Mouse (Mus musculus) intestine, postnatal 0 days (tissue): ENCODE data around the gene Teddm2. TPM values are rescaled to one million over a fixed set of nuclear protein-coding genes. Genes with fewer than 3 reads are reported as not detected.

ENCODE experiments used
- ATAC-seq: fragments of 200-750 bp; cut with Nextera tagmentation; 2 replicates; pipeline ENCODE4 v1.8.0; 2017; ENCODE audit warnings: mild to moderate bottlenecking, moderate TSS enrichment, moderate library complexity
- H3K27ac ChIP-seq: fragments of 300-500 bp; sonication (generic); 2 replicates; pipeline ENCODE4 v1.5.1; 2014; ENCODE audit warnings: mild to moderate bottlenecking, low read depth, low read length, moderate library complexity
- H3K27me3 ChIP-seq: fragments of 300-500 bp; sonication (generic); replicated peaks from 2 replicates; pipeline ENCODE4 v1.6.1; 2014; ENCODE audit warnings: low read length, mixed read lengths; ENCODE audit not compliant: control insufficient read depth, insufficient read depth
- H3K36me3 ChIP-seq: fragments of 300-500 bp; sonication (generic); 2 replicates; pipeline ENCODE4 v1.6.1; 2014; ENCODE audit warnings: mild to moderate bottlenecking, moderate library complexity; ENCODE audit not compliant: control insufficient read depth, insufficient read depth
- H3K4me1 ChIP-seq: fragments of 300-500 bp; sonication (generic); replicated peaks from 2 replicates; pipeline ENCODE4 v1.6.1; 2014; ENCODE audit warnings: antibody characterized with exemption, low read length, mixed read lengths; ENCODE audit not compliant: control insufficient read depth, insufficient read depth
- H3K4me2 ChIP-seq: fragments of 300-500 bp; sonication (generic); replicated peaks from 2 replicates; pipeline ENCODE4 v1.6.1; 2014; ENCODE audit warnings: low read depth, mild to moderate bottlenecking, moderate library complexity
- H3K4me3 ChIP-seq: fragments of 300-500 bp; sonication (generic); 2 replicates; pipeline ENCODE4 v1.5.1; 2014; ENCODE audit warnings: low read depth, low read length
- H3K9ac ChIP-seq: fragments of 300-500 bp; sonication (generic); 2 replicates; pipeline ENCODE4 v1.6.1; 2014; ENCODE audit warnings: mild to moderate bottlenecking, low read depth, low read length
- H3K9me3 ChIP-seq: fragments of 300-500 bp; sonication (generic); 2 replicates; pipeline ENCODE4 v1.6.1; 2016; ENCODE audit warnings: mixed run types; ENCODE audit not compliant: control insufficient read depth
- CTCF ChIP-seq: sonication (generic); IDR thresholded peaks from 2 replicates; pipeline ENCODE4 v1.5.1; 2016; ENCODE audit warnings: low read depth, mild to moderate bottlenecking, control low read depth, antibody characterized with exemption, moderate library complexity
- WGBS: fragments of 180-500 bp; shearing (Covaris S2); extraction: QIAGEN DNeasy Blood & Tissue Kit; methylation state at CpG from one replicate; pipeline ENCODE4 v1.1.7; 2014; 5-methylcytosine and 5-hydroxymethylcytosine counted together
- polyA plus RNA-seq: library from polyadenylated mRNA; unstranded; fragments of >200 nt; fragmentation: Nextera tagmentation; extraction: Ambion mirVana; gene quantifications from 2 replicates; pipeline ENCODE4 v1.2.1, GENCODE M21; 2015

The Teddm2 gene
- polyA plus RNA-seq, 1 experiment from 2014 or later, result 0.27 TPM

GRCm38 (mm10) chr1:153900381-153900780 lies 353 bp upstream of the Teddm2 start:
- 0% methylated on average over 34 of the region's 36 CpGs for WGBS
- Histone ChIP-seq H3K4me3 (peak overlapping the region; percentile 81), H3K9ac (peak overlapping the region; percentile 86), H3K4me1 (no peaks in the 10 kb centered on the region), H3K27me3 (no peaks in the 10 kb centered on the region), H3K27ac (peak overlapping the region; percentile 93), H3K9me3 (no peaks in the 10 kb centered on the region), H3K4me2 (peak overlapping the region; percentile 91), H3K36me3 (peaks cover 24% of the 10 kb centered on the region)
- ATAC-seq, result peak; percentile 32
- TF ChIP-seq CTCF, result no peak

DNA sequence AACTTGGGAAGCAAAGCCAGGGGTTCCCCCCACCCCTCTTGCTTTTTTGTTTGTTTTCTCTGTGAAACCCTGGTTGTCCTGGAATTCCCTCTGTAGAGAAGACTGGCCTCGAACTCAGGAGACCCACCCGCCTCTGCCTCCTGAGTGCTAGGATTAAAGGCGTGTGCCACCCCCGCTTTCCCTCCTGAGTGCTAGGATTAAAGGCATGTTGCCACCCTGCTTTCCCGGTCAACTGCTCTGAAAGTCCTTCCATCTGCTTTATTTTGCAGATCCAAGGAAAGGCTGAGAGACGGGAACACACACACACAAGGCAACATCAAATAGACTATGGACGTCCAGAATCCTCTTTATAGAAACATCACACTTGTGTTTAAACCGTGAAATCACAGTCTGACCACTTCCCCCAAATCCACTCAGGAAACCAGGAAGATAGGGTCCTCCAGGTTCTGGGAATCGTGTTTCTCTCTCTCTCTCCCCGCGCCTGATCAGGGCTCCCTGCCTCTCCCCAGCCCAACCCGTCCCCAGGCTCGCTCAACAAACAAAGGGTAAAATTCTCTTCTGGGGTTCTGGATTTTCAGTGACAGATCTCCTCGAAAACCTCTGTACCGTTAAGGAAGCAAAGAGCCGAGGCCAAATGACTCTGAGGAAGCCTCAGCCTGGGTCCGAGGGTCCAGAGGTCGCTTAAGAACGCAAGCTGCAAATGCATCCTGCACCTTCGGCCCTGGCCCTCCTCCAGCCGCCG lies 868 bp downstream of the Teddm2 start:
- WGBS, result 20% methylated on average over 22 of the region's 22 CpGs
- no peak for TF ChIP-seq CTCF
- Histone ChIP-seq H3K36me3 (peaks cover 16% of the 10 kb centered on the region), H3K4me1 (no peaks in the 10 kb centered on the region), H3K4me3 (peak overlapping the region; percentile 81), H3K4me2 (peak overlapping the region; percentile 91), H3K27ac (0 out of 2 replicates have a peak overlapping the region, but pooled peaks have one; percentile 9), H3K9me3 (no peaks in the 10 kb centered on the region), H3K9ac (peak overlapping the region; percentile 47), H3K27me3 (no peaks in the 10 kb centered on the region)
- peak; percentile 21 for ATAC-seq

- Histone ChIP-seq H3K27ac (no peak overlapping the region), H3K36me3 (no peaks in the 10 kb centered on the region), H3K4me1 (no peaks in the 10 kb centered on the region), H3K4me2 (no peak overlapping the region), H3K27me3 (no peaks in the 10 kb centered on the region), H3K9me3 (no peaks in the 10 kb centered on the region), H3K4me3 (no peak overlapping the region), H3K9ac (no peak overlapping the region)
- WGBS, result 84% methylated on average over 8 of the region's 8 CpGs
- ATAC-seq, result no peak
- TF ChIP-seq CTCF, result no peak
Observed at GRCm38 (mm10) chr1:153897196-153897595, 2.8 kb downstream of the Teddm2 start.

GRCm38 (mm10) chr1:153894979-153895378 lies 5.0 kb downstream of the Teddm2 start:
- Histone ChIP-seq H3K9me3 (no peaks in the 10 kb centered on the region), H3K4me1 (no peaks in the 10 kb centered on the region), H3K36me3 (no peaks in the 10 kb centered on the region), H3K4me2 (no peak overlapping the region), H3K27ac (no peak overlapping the region), H3K9ac (no peak overlapping the region), H3K27me3 (no peaks in the 10 kb centered on the region), H3K4me3 (no peak overlapping the region)
- WGBS, result 36% methylated on average over 5 of the region's 5 CpGs
- peak; percentile 91 for TF ChIP-seq CTCF
- ATAC-seq, result no peak

- TF ChIP-seq CTCF, result no peak
- H3K9me3 ChIP-seq, result no peaks in the 10 kb centered on the region
- ATAC-seq, result no peak
- no peak overlapping the region for H3K9ac ChIP-seq
- 55% methylated on average over 8 of the region's 8 CpGs for WGBS
- no peaks in the 10 kb centered on the region for H3K27me3 ChIP-seq
- H3K4me3 ChIP-seq, result no peak overlapping the region
- no peak overlapping the region for H3K27ac ChIP-seq
- H3K4me2 ChIP-seq, result no peak overlapping the region
- H3K36me3 ChIP-seq, result no peaks in the 10 kb centered on the region
- no peaks in the 10 kb centered on the region for H3K4me1 ChIP-seq
Observed at GRCm38 (mm10) chr1:153894201-153894893, 5.7 kb downstream of the Teddm2 start.

GRCm38 (mm10) chr1:153893746-153894145 lies 6.3 kb downstream of the Teddm2 start:
- WGBS, result 64% methylated on average over 2 of the region's 2 CpGs
- Histone ChIP-seq H3K27me3 (no peaks in the 10 kb centered on the region), H3K36me3 (no peaks in the 10 kb centered on the region), H3K4me1 (no peaks in the 10 kb centered on the region), H3K27ac (no peak overlapping the region), H3K9ac (no peak overlapping the region), H3K4me2 (no peak overlapping the region), H3K4me3 (no peak overlapping the region), H3K9me3 (no peaks in the 10 kb centered on the region)
- no peak for ATAC-seq
- no peak for TF ChIP-seq CTCF
